Mouse (Mus musculus): ENCODE measurements at regions not wholly inside any gene's neighbourhood (a gene's known extent, or its start where the extent isn't known, plus 50 kb on each side); places are given as distances from the start of the nearest gene placed in this dataset.

GRCm38 (mm10) chr2:117731253-117731652 lies 380.4 kb upstream of the Thbs1 start:
- DNase-seq: peak; percentile 54 to 61

- DNase-seq: no peak
Measured at GRCm38 (mm10) chr2:117742413-117742812, 369.3 kb upstream of the Thbs1 start.

- peak in 1 of 2 experiments; percentile 44 for DNase-seq
Measured at GRCm38 (mm10) chr2:117743901-117744300, 367.8 kb upstream of the Thbs1 start.

GRCm38 (mm10) chr2:117745767-117746166 lies 365.9 kb upstream of the Thbs1 start:
- DNase-seq: peak in 1 of 2 experiments; percentile 17

DNA sequence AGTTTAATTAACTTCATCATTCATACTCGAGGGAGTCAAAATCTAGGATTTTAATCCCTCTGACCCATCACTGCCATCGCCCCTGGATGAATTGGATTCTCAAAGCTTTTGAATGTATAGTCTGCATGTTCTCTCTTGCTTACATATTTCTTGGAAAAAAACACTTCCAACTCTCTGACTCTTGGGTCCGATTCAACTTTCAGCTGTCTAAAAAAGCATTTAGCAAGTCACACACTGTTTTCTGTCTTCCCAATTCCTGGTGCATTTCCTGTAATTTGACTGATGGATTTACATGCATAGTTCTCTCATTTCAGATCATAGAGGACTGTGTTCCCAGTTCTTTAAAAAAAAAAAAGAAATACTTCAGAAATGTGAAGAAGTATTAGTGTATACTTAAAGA lies 364.5 kb upstream of the Thbs1 start:
- DNase-seq: no peak

DNA sequence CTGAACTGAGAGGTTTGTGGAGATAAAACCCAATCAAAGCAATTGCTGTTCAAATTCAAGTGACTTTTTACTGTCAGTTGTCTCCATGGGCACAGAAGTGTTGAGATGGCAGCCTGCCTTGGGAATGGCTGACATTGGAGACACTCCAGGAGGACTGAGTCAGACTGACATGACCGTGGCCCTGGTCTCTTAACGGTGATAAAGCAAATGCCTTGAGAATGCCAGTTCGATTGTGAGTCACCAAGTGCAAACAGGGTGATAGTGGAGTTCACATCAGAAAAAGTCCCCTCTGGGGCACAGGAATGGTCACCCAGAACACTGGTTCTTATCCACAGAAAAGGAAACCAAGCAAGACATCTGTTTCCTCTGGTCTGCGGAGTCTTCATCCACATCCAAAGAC lies 362.8 kb upstream of the Thbs1 start:
- DNase-seq: peak; percentile 35 to 45

GRCm38 (mm10) chr2:117759491-117760013 lies 352.1 kb upstream of the Thbs1 start:
- DNase-seq: no peak

DNA sequence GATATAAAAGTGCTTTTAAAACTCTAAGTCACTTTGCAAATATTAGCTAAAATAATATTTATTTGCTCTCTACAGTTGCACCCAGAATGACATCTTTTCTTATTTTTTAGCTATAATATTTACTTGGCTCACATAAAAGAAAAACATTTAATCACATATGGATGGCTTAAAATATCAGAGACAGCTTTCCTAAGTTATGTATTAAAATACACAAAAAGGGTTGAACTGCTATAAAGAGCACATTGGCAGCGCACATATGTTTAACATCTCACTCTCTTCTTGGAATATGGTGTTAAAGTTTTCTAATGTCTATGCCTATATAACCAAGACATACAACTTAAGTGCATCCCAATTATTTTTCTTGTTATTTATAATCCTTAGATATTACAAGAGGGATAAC lies 348.0 kb upstream of the Thbs1 start:
- no peak for DNase-seq

DNA sequence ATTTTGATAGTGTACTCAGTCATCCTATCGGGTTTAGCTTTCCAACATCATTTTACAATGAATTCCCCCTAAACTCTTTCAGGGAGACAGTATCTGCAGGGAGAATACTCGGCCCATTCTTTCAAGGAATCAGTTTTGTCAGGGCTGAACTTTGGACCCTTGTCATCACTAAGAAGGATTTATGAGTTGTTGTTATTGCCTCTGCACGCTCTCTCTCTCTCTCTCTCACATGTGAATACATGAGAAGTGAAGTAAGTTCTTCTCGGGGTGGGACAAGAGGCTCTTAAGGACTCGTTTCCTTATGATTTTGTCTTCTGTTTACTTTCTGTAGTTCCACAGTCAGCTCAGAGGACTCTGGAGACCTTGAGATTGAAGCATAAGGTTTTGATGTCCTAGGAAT lies 346.1 kb upstream of the Thbs1 start:
- no peak for DNase-seq

GRCm38 (mm10) chr2:117766450-117766849 lies 345.2 kb upstream of the Thbs1 start:
- DNase-seq: no peak

GRCm38 (mm10) chr2:117769402-117770114 lies 342.1 kb upstream of the Thbs1 start:
- DNase-seq: no peak

GRCm38 (mm10) chr2:117770115-117770485 lies 341.6 kb upstream of the Thbs1 start:
- no peak for DNase-seq

DNA sequence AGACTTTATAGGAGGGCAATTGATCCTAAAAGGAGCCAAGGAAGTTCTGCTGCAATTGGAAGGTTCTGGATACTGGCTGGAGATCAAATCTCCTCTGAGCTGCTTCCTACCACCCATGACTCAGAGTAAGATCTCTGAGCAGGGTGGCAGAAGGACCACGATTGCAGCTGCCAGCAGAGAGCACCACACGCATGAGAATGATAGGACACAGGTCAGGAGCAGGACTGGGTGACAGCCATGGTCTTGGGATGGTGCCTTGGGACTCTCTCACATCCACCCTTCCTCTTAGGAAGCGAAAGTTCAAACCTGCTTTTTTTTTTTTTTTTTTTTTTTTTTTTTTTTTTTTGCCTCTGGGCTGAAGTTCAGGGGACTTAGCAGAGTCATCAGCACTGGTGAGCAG lies 331.4 kb upstream of the Thbs1 start:
- peak; percentile 37 to 46 for DNase-seq

DNA sequence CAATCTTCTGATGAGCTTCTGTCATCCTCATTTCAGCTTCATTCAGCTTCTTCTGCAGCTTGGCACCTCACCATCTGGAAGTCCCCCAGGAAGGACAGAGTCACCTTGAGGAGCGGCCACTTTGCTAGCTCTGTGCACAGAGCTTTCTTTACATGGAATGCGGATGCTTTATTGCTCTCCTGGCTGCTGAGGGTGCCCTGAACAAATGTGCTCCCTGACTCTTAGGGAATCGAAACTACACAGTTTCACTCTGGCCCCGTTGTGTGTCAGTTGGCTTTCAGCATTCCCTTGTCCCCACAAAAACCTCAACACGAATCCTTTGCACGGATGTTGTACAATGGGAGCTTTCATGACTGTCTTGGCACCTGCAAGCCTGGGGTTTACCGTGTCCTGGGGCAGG lies 330.9 kb upstream of the Thbs1 start:
- DNase-seq: peak; percentile 18 to 37

GRCm38 (mm10) chr2:117787321-117787720 lies 324.4 kb upstream of the Thbs1 start:
- no peak for DNase-seq

- no peak for DNase-seq
Measured at GRCm38 (mm10) chr2:117794285-117794684, 317.4 kb upstream of the Thbs1 start.

DNA sequence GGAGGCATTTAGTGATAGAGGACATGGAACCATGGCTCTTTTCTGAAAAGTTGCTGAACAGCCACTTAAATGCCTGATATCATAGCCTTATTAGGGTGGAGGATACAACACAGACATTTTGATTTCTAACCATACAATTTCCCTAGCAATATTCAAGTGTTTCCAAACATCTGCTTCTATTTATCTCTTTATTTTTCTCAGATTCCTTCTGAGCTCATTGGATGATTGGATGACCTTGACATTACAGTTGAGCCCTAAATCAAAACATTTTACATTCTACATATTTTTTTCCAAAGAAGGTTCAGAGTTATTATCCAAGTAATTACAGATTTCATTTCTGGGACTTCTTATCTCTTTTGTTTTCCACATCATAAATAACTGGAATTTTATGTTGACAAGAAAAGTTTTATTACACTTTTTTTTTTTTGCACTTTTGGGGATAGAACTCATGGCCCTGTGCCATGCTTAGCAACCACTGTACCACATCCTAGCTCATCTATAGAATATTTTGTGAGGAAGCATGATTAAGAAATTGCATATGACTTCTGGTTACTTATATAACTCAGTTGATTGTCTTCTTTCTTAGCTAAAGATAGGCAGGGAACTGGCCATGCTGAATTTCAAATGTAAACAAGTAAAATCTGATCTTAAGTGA lies 309.6 kb upstream of the Thbs1 start:
- DNase-seq: no peak

DNA sequence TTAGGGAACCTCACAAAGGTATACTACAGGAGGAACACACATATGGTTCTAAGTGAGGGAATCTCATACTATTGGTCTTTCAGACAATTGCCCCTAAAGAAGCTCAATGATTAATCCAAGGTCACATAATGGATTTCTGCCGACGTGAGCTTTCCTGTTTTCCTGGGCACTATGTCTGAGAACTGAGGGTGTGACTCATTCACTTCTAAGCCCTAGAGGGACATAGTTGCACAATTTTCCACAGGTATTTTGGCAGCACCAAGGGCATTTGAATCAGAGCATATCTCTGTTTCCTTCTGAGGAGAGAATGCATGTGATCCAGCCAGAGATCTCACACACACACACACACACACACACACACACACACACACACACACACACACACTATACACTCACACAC lies 309.0 kb upstream of the Thbs1 start:
- peak; percentile 53 to 69 for DNase-seq

DNA sequence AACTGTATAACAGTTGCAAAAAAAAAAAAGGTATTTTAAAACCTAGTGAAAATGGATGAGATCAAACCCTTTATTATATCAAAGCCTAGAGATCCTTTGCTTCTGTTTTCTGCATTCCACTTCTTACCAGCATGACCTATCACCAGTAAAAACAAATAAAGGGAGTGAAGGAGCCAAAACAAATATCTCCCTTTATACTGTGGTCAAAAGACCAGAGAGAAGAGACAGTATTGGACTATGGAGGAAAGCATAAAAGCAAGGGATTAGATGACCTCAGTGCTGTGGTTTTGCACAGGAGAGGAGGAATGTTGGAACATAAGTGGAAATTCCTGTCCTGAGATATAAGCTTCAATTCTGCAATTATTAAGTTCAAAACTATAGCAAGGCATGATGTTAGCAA lies 307.0 kb upstream of the Thbs1 start:
- no peak for DNase-seq

- no peak for DNase-seq
Measured at GRCm38 (mm10) chr2:117807121-117807520, 304.6 kb upstream of the Thbs1 start.

DNA sequence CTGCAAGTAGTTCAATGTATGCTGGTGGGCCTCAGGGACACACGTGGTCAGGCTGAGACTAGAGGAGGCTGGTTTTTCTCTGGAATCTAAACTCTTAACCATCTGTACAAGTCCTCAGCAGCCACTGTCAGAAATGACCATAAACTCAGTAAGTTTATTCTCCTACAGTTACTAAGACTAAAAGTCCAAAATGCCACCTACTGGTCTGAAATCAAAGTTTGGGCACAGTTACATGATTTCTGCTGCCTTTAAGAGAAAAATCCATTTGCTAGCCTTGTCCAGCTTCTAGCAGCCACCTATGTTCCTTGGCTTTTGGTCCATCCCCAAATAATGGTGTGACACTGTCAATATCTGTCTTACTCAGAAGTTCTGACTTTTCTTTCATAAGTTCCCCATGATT lies 300.2 kb upstream of the Thbs1 start:
- DNase-seq: no peak

GRCm38 (mm10) chr2:117811931-117812330 lies 299.7 kb upstream of the Thbs1 start:
- DNase-seq: no peak

- no peak for DNase-seq
Measured at GRCm38 (mm10) chr2:117819701-117820225, 291.9 kb upstream of the Thbs1 start.

DNA sequence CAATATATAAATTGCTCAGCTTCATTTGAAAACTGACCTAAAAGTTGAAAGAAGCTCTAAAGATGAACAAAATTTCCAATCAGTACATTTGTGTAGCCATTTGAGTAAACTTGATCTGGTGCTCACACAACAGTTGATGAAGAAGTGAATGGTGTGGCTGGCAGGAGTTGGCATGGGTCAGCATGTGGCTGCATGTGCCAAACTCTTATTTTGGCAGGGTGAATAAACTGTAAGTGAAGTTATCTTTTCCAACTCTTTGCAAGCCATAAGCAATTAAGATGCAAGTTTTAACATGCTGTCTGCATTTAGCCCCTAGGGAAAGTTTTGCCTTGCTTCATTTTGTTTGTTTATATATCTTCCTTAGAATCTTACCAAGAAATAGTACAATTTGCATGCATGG lies 291.0 kb upstream of the Thbs1 start:
- no peak for DNase-seq

Data from lung, adult 18-20 months (tissue).